Mouse (Mus musculus) layer of hippocampus, adult 11-12 months (tissue): ENCODE results near the gene Sh3bp5.

Source experiments
- DNase-seq: peaks from one replicate; pipeline ENCODE4 v3.0.0; 2022; ENCODE audit warnings: low spot score

Sh3bp5 gene

GRCm38 (mm10) chr14:31392873-31393545, 42.9 kb downstream of the Sh3bp5 start:
- peak; percentile 81 for DNase-seq

- DNase-seq: no peak
These were observed 43.6 kb downstream of the Sh3bp5 start for GRCm38 (mm10) chr14:31392300-31392699.

- no peak for DNase-seq
These were observed 46.3 kb downstream of the Sh3bp5 start for GRCm38 (mm10) chr14:31389421-31390147.

- peak; percentile 20 for DNase-seq
These were observed 47.6 kb downstream of the Sh3bp5 start for GRCm38 (mm10) chr14:31388086-31388872.

GRCm38 (mm10) chr14:31387301-31387981, 48.4 kb downstream of the Sh3bp5 start:
- peak; percentile 27 for DNase-seq

GRCm38 (mm10) chr14:31385977-31386697, 49.7 kb downstream of the Sh3bp5 start:
- DNase-seq: peak; percentile 80

GRCm38 (mm10) chr14:31385406-31385805, 50.5 kb downstream of the Sh3bp5 start:
- DNase-seq: no peak

GRCm38 (mm10) chr14:31384366-31385323, 51.2 kb downstream of the Sh3bp5 start:
- no peak for DNase-seq

- DNase-seq: peak; percentile 77
These were observed 52.3 kb downstream of the Sh3bp5 start for GRCm38 (mm10) chr14:31383470-31384050.

GRCm38 (mm10) chr14:31382276-31382675, 53.6 kb downstream of the Sh3bp5 start:
- no peak for DNase-seq

GRCm38 (mm10) chr14:31376331-31376730, 59.5 kb downstream of the Sh3bp5 start:
- DNase-seq: no peak

- DNase-seq: no peak
These were observed 61.5 kb downstream of the Sh3bp5 start for GRCm38 (mm10) chr14:31374390-31374789.

GRCm38 (mm10) chr14:31369377-31369776, 66.5 kb downstream of the Sh3bp5 start:
- DNase-seq: no peak

GRCm38 (mm10) chr14:31367951-31368350, 67.9 kb downstream of the Sh3bp5 start:
- no peak for DNase-seq

- peak; percentile 82 for DNase-seq
These were observed 70.5 kb downstream of the Sh3bp5 start for GRCm38 (mm10) chr14:31365350-31365749.

- no peak for DNase-seq
These were observed 71.3 kb downstream of the Sh3bp5 start for GRCm38 (mm10) chr14:31364589-31364988.

- DNase-seq: no peak
These were observed 73.6 kb downstream of the Sh3bp5 start for GRCm38 (mm10) chr14:31362236-31362635.

- DNase-seq: no peak
These were observed 90.5 kb downstream of the Sh3bp5 start for GRCm38 (mm10) chr14:31345367-31345766.

- DNase-seq: no peak
These were observed 92.6 kb downstream of the Sh3bp5 start for GRCm38 (mm10) chr14:31343241-31343640.

- no peak for DNase-seq
These were observed 97.9 kb downstream of the Sh3bp5 start for GRCm38 (mm10) chr14:31337947-31338346.
